Comparison of ENCODE assay signal across 2 mouse cellular contexts in genomic region chr16:44172297-44173154, GRCm38 (mm10).
TF ChIP-seq lines count a peak whose summit lies in the region.

No protein-coding gene starts in this region.

TF ChIP-seq in C2C12, 6 proteins besides CTCF, POLR2A, EP300 and RAD21 (continued from another document):
- TF ChIP-seq MYOD1 (IDR thresholded peaks at IDR 0.05; ENCODE audit: control insufficient read depth, insufficient read length, low read depth), result no peak

TF ChIP-seq in myocyte, 11 proteins besides CTCF, POLR2A, EP300 and RAD21 (continued from another document):
- no peak for TF ChIP-seq MYOG (IDR thresholded peaks at IDR 0.05; ENCODE audit: control insufficient read depth in 1 of 3, insufficient read depth in 1 of 3, insufficient read length in 2 of 3, low read depth in 2 of 3)
- TF ChIP-seq E2F4 (IDR thresholded peaks at IDR 0.05; ENCODE audit: insufficient read depth), result peak; percentile 27
